Mouse (Mus musculus): Measurements from ENCODE around the gene Rnf220.

The Rnf220 gene

DNA sequence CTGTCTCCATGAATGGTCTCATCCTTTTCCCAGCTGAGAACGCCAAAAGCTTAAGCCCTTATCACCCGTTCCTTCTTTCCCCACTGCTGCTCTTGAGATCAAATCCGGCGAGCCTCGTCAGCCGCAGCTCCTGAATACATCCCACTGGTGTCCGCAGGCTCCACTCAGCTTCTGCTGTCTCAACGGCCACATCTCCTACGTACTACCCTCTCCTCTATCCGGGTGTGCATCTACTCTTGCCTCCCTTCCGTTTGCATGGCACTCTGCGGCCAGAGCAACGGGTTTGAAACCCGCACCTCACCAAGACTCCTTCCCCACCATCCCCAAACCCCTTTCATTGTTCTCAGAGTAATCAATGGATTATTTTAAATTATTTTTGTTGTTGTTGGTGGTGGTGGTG lies 58.8 kb downstream of the Rnf220 start:
- DNase-seq (ENCODE audit: low read depth, low spot score) = no peak

GRCm38 (mm10) chr4:117436995-117437660 lies 59.7 kb downstream of the Rnf220 start:
- DNase-seq (ENCODE audit: low read depth, low spot score) = no peak

GRCm38 (mm10) chr4:117434336-117434735 lies 62.5 kb downstream of the Rnf220 start:
- DNase-seq (ENCODE audit: low read depth, low spot score) = no peak

GRCm38 (mm10) chr4:117429604-117430003 lies 67.2 kb downstream of the Rnf220 start:
- no peak for DNase-seq (ENCODE audit: low read depth, low spot score)

GRCm38 (mm10) chr4:117427540-117427939 lies 69.3 kb downstream of the Rnf220 start:
- DNase-seq (ENCODE audit: low read depth, low spot score) = no peak

DNA sequence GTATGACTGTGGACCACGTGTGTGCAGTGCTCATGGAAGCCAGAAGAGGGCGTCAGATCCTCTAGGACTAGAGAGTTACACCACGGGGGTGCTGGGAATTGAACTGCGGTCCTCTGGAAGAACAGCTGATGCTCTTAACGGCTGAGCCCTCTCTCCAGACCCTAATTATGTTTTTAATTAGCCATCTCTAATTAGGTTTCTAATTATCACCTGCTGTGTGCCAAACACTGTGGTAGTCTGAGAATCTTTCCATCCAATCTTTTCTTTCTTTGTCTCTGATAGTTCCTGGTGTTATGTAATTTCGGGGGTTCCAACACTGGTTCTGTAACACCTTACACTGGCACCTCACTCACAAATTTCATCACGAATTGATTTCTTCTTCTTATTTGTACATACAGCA lies 75.8 kb downstream of the Rnf220 start:
- DNase-seq (ENCODE audit: low read depth, low spot score) = no peak

GRCm38 (mm10) chr4:117416827-117417226 lies 80.0 kb downstream of the Rnf220 start:
- no peak for DNase-seq (ENCODE audit: low read depth, low spot score)

DNA sequence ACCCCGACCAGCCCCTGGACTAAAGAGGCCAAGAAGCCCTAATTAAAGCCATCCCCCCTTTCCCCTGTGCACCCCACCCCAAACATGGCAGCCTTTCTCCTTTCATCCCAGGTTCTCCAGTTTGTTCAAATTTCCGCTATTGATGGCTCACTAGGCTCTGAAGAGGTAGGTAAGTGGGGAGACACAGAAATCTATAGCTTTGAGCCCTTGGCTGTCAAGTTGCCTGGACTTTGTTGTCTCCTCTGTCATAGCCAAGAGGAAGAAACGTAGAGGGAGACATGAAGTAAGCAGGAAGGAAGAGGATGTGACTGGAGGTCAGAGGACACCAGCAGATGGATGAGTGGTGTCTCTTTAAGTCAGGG lies 86.8 kb downstream of the Rnf220 start:
- no peak for DNase-seq (ENCODE audit: low read depth, low spot score)

- DNase-seq (ENCODE audit: low read depth, low spot score) = no peak
Observed at GRCm38 (mm10) chr4:117409144-117410048, 87.5 kb downstream of the Rnf220 start.

- no peak for DNase-seq (ENCODE audit: low read depth, low spot score)
Observed at GRCm38 (mm10) chr4:117407945-117408344, 88.9 kb downstream of the Rnf220 start.

GRCm38 (mm10) chr4:117405999-117406398 lies 90.9 kb downstream of the Rnf220 start:
- no peak for DNase-seq (ENCODE audit: low read depth, low spot score)

DNA sequence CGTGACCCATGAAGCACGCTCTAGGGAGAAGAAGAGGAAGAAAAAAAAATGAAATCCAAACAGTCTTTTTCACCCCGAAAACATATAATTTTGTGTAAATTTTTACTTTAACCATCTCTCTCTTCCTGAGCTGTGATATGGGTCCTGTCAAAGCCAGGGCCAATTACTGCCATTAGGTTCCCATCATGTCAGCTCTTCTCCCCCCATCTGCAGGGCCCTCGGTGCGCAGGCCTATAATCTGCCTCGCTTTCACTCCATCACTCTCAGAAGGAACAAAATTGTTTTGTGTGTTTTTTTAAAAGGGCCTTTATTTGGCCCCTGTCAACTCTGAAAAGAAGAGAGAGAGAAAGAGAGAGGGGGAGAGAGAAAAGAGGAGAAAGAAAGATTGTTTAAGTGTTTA lies 91.6 kb downstream of the Rnf220 start:
- no peak for DNase-seq (ENCODE audit: low read depth, low spot score)

GRCm38 (mm10) chr4:117403411-117403810 lies 93.4 kb downstream of the Rnf220 start:
- no peak for DNase-seq (ENCODE audit: low read depth, low spot score)

GRCm38 (mm10) chr4:117397128-117397527 lies 99.7 kb downstream of the Rnf220 start:
- no peak for DNase-seq (ENCODE audit: low read depth, low spot score)

DNA sequence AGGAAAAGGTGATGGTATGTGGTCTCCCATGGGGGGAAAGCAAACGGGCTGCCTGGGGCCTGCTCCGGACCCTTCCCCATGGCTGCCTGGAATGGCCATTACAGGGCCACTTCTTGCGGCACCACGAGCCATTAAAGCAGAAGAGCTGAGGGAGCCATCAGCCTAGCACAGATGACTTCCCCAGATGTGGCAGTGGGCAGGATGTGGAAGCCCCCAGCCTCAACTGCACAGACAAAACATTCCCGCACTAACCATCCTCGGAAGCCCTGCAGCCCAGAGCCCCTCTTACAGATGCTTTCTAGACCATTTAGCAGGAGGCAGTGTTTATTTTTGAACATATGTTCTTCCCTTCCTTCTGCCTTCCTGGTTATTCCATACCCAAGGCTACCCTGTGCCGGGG lies 103.8 kb downstream of the Rnf220 start:
- DNase-seq (ENCODE audit: low read depth, low spot score) = no peak

- no peak for DNase-seq (ENCODE audit: low read depth, low spot score)
Observed at GRCm38 (mm10) chr4:117392391-117392790, 104.5 kb downstream of the Rnf220 start.

DNA sequence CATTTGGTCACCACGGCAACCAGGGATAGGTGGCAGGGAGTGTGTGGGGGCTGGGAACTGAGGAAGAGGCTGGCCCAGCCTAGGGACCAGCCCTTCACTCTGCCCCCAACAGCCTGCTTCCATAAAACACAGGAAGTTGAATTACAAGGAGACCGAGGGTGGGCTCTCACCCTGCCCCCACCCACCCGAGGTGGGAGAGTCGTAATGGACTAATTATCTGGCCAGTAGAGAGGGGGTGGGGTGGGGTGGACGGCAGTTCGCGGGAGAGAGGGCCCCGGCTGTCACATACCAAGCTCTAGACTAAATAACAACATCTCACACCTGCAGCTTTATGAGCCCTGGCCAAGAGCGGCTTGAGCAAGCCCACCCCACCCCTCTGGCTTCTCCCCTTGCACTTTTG lies 104.9 kb downstream of the Rnf220 start:
- no peak for DNase-seq (ENCODE audit: low read depth, low spot score)

DNA sequence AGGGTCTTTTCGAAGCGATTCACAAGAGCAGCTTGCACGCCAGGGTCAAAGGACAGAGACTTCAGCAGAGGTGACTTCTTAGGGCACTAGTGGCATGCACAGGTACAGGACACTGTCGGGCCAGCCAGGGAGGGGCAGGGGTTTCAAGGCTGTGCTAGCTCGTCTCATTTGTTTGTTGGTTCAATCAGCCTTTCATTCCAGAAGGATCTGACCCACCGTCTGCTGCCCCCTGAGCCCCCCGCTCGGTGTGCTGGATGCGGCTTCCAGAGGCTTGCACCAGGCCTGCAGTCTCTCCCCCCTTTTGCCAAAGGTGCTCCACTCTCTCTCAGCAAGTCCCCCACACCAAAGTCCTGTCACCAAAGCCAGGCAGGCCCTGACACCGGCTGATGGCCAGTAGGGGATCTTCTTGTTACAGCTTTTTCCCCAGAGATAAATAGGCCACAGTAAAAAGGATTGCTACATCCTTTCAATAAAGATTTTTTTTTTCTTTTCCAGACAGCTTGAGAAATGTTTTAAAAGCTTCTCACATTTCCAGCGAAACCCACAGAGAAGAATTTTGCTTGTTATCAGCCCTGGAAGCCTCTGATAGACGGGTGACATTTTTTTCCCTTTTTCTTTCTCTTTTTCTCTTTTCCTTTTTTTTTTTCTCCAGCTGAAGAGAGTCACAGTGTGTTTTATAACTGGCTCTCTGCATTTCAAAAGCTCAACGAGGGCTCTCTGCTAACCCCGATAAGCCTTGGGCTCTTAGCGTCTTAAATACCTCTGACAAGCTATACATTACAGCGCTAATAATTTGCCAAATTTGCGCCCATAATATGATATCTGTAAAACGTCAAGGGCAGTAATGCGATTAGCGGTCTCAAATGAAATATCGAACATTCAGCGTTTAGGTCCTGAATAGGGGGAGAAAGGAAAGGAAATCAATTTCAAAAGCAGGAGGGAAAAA lies 105.7 kb downstream of the Rnf220 start:
- DNase-seq (ENCODE audit: low read depth, low spot score) = no peak

DNA sequence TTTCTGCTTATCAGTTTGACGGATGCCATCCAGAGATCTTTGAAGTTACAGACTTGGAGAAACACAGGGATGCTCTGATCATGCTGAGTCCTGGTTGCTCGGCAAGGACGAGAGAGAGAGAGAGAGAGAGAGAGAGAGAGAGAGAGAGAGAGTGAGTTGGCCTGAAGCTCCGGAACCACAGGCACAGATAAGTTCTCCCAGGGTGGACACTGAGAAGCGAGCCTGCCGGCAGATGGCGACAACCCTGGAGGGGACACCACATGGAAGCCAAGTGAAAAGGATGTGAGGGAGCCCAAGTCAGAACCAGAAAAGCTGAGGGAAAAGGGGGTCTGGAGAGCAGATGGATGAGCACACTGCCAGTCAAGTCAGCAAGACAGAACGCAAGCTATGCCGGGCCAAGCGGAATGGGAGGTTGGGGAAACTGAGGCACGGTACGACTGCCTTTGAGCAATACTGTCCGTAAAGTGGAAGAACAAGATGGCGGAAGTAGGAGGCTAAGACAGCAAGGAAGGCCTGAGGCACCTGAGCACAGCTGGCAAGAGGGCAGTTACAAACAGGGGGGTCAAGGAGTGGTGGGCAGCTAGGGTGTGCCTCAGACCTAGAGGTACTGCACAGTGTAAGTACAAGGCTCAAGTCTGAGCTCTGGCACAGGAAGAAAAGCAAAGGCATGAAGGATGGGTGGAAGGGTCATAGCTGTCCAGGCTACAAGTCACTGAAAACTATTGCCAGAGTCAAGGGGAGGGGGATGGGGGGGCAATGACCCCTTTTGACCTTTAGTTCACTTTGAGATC lies 107.4 kb downstream of the Rnf220 start:
- DNase-seq (ENCODE audit: low read depth, low spot score) = no peak

DNA sequence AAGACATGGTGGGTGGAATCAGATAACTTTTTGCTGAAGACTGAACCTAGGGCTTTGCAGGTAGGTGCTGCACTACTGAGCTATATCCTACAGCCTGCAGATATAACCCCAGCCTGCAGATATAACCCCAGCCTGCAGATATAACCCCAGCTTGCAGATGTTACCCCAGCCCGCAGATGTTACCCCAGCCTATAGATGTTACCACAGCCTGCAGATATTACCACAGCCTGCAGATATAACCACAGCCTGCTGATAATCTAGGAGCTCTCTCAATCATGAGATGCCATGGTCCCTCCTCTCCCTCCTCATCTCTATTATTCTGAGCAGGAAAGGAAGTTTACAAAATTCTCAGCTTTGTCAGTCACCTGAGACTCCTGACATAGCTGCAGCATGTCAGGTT lies 111.6 kb downstream of the Rnf220 start:
- no peak for DNase-seq (ENCODE audit: low read depth, low spot score)

DNA sequence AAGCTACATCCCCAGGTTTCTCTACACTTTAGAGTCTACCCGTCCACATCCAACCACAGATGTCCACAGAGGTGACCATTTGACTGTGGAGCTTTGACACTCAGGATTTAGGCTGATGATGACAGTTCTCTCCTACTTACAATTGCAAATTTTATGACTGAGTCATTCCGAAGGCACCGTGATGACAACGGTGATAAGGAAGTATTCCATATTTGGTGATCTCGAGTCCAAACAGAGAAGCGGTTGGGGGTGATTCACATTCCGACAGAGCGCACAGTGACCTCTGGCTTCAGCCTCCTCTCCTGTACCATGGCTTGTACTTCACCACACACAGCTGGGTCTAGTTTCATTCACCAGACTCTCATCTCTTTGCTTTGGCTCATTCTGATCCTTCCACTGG lies 115.0 kb downstream of the Rnf220 start:
- no peak for DNase-seq (ENCODE audit: low read depth, low spot score)

Measured in retina, adult 2 months (tissue).